Mouse (Mus musculus) spleen, adult 2 months (tissue): ENCODE results near the gene Sec22c. TPM values are rescaled to one million over a fixed set of nuclear protein-coding genes. Genes with fewer than 3 reads are reported as not detected.
A peak's percentile ranks its signal among the peaks of the same experiment; 100 is the strongest.

Experiments used
- DNase-seq, 2 experiments: peaks; one replicate each; pipeline versions ENCODE4 v3.0.0 to v3.0.0-alpha.2; 2012 to 2021; ENCODE audit warnings: low spot score in 2 of 2, low read depth in 1 of 2
- H3K27ac ChIP-seq: fragments of 200-500 bp; 2 replicates; pipeline ENCODE4 v1.5.1; 2012; ENCODE audit warnings: low read length, inconsistent platforms; ENCODE audit not compliant: insufficient read depth
- H3K27me3 ChIP-seq: fragments of 200-500 bp; 2 replicates; pipeline ENCODE4 v1.6.1; 2012; ENCODE audit warnings: mild to moderate bottlenecking, moderate library complexity, low read length, inconsistent platforms; ENCODE audit not compliant: control insufficient read depth, insufficient read depth
- H3K36me3 ChIP-seq: fragments of 200-500 bp; 2 replicates; pipeline ENCODE4 v1.6.1; 2012; ENCODE audit warnings: mild to moderate bottlenecking, low read length, inconsistent platforms; ENCODE audit not compliant: control insufficient read depth, insufficient read depth
- H3K4me1 ChIP-seq: fragments of 200-500 bp; 2 replicates; pipeline ENCODE4 v1.6.1; 2011; ENCODE audit warnings: inconsistent platforms; ENCODE audit not compliant: control insufficient read depth, insufficient read depth, insufficient read length
- H3K4me3 ChIP-seq: fragments of 200-500 bp; 2 replicates; pipeline ENCODE4 v1.5.1; 2011; ENCODE audit warnings: mild to moderate bottlenecking, inconsistent platforms; ENCODE audit not compliant: insufficient read depth, insufficient read length; ENCODE audit errors: extremely low read depth
- CTCF ChIP-seq: fragments of 200-500 bp; IDR thresholded peaks from 2 replicates; pipeline ENCODE4 v1.5.1; 2011; ENCODE audit warnings: mild to moderate bottlenecking, inconsistent platforms; ENCODE audit not compliant: insufficient read depth, insufficient read length, insufficient replicate concordance; ENCODE audit errors: extremely low read depth
- POLR2A ChIP-seq: fragments of 200-500 bp; IDR thresholded peaks from 2 replicates; pipeline ENCODE4 v1.6.1; 2011; ENCODE audit warnings: low read depth, low read length, inconsistent platforms
- WGBS: fragments of 180-500 bp; shearing (Covaris S2); methylation state at CpG from one replicate; pipeline ENCODE4 v1.1.7; 2018; 5-methylcytosine and 5-hydroxymethylcytosine counted together
- polyA plus RNA-seq: library from polyadenylated mRNA; depleted of rRNA; stranded (reverse); fragments of >200 nt; gene quantifications from 2 replicates; pipeline ENCODE4 v1.2.3, GENCODE M21; 2012

The Sec22c gene
- polyA plus RNA-seq, 1 experiment = 10.0 TPM

DNA sequence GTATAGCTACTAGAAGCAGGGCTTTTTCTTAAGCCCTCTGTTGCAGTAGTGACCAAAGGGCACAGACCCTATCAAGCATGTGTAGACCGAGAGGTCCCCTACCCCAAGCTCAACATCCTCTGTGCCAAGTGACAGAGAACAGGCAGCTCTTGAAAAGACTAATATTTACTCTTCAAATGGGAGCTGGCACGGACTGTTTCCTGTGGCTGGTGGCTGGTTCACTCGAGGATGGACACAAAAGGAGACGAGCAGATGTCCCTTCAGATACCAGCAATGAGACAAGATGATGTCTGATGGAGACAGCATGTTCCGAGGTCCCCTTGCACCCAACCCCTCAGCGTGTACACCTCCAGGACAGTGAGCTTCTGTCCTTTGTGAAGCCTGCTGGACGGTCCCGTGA is 27.8 kb downstream of the Sec22c start:
- Histone ChIP-seq H3K4me3 (no peak overlapping the region), H3K27me3 (no peaks in the 10 kb centered on the region), H3K4me1 (peaks cover 52% of the 10 kb centered on the region; the same call in 1 of the 2 replicates), H3K27ac (peak overlapping the region; percentile 80), H3K36me3 (no peaks in the 10 kb centered on the region)
- 39% methylated on average over 8 of the region's 8 CpGs for WGBS
- no peak for DNase-seq
- TF ChIP-seq CTCF (no peak), POLR2A (no peak)

DNA sequence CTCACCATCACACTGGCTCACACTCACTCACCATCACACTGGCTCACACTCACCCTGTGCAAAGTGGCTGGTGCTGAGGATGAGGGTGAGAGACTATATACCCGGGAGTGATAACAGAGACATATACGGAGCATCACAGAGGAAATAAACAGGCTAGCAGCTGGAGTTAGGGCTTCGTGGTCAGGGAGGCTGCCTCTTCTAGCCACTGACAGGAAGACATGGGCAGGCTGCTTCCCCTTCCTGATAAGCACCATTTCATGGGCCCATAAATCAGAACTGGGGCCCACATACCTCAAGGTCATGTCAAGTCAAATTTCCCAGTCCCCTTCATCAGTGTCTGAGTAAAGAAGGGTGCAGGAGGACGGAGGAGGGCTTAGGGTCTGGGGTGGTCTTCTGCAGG is 28.2 kb downstream of the Sec22c start:
- peak overlapping the region; percentile 80 for H3K27ac ChIP-seq
- 12% methylated on average over 4 of the region's 4 CpGs for WGBS

DNA sequence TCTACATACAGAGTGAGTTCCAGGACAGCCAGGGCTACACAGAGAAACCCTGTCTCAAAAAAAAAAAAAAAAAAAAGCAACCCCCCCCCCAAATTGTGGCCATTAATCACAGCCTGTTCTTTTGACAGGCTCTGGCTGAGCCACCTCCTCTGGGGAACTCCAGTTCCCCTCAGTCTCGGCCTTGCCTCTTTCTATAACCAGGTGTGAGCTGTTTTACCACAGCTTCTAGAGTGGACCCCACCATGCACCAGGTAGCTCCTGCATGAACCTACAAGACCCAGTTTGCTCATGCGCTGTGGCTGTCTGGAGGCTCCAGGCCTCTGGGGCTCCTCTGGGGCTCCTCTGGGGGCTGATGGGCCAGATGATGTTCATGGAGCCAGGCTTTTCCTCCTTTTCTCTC is 29.7 kb downstream of the Sec22c start:
- no peak for DNase-seq
- TF ChIP-seq POLR2A (no peak), CTCF (no peak)
- H3K4me1 ChIP-seq = peaks cover 41% of the 10 kb centered on the region; the same call in 1 of the 2 replicates
- WGBS = 31% methylated on average over 2 of the region's 2 CpGs
- H3K4me3 ChIP-seq = peak overlapping the region; percentile 55
- peak overlapping the region; percentile 84 for H3K27ac ChIP-seq
- H3K36me3 ChIP-seq = no peaks in the 10 kb centered on the region
- no peaks in the 10 kb centered on the region for H3K27me3 ChIP-seq

More for the DNA sequence above, 28.2 kb downstream of the Sec22c start:
- Histone ChIP-seq H3K27me3 (no peaks in the 10 kb centered on the region), H3K4me1 (peaks cover 50% of the 10 kb centered on the region; the same call in 1 of the 2 replicates), H3K36me3 (no peaks in the 10 kb centered on the region), H3K4me3 (no peak overlapping the region; the same call in 1 of the 2 replicates)
- TF ChIP-seq CTCF (no peak), POLR2A (no peak)
- DNase-seq = no peak

DNA sequence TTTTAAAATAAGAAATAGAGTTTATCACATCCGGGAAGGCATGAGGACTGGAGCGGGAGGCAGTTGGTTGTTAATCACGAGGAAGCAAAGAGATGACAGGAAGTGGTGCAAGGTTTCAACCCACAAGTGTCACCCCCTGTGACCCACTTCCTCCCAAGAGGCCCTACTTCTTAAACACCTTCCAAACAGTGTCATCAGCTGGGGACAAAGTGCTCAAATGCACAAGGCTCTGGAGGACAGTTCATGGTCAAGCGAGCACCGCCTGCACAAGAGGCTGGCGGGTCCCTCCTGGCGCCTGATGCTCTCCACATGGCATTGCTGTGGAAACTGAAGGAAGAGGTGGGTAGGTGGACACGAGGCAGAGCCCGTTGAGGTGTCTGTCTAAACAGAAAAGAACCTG is 30.3 kb downstream of the Sec22c start:
- WGBS = 12% methylated on average over 9 of the region's 9 CpGs
- TF ChIP-seq POLR2A (peak; percentile 51; the same call in 1 of the 2 replicates), CTCF (no peak)
- Histone ChIP-seq H3K27me3 (no peaks in the 10 kb centered on the region), H3K4me3 (peak overlapping the region; percentile 55), H3K27ac (peak overlapping the region; percentile 84), H3K4me1 (peaks cover 41% of the 10 kb centered on the region; the same call in 1 of the 2 replicates), H3K36me3 (no peaks in the 10 kb centered on the region)
- peak; percentile 77 to 92 for DNase-seq

DNA sequence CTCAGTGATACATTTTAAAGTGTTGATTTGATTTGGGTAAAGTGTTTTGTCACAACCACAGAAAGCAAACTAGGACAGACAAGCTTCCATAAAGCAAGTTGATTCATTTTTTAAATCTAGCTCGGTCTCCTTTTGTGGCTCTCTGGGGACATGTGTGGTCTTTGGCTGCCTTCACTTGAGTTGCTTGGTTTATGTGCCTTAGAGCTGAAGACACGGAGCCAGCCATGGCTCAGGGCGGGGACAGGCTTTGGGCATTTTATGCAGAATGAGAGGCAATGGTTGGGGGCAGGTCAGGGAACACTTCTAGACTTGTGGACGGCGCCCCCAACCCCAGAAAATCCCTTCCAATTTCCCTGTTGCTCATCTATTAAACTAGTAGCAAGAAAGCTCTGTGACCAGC is 31.6 kb downstream of the Sec22c start:
- 44% methylated on average over 5 of the region's 5 CpGs for WGBS
- TF ChIP-seq CTCF = no peak
- TF ChIP-seq POLR2A = no peak
- no peaks in the 10 kb centered on the region for H3K27me3 ChIP-seq
- H3K36me3 ChIP-seq = no peaks in the 10 kb centered on the region
- peak overlapping the region; percentile 26; the same call in 1 of the 2 replicates for H3K27ac ChIP-seq
- H3K4me1 ChIP-seq = peaks cover 40% of the 10 kb centered on the region
- H3K4me3 ChIP-seq = no peak overlapping the region
- DNase-seq = no peak

DNA sequence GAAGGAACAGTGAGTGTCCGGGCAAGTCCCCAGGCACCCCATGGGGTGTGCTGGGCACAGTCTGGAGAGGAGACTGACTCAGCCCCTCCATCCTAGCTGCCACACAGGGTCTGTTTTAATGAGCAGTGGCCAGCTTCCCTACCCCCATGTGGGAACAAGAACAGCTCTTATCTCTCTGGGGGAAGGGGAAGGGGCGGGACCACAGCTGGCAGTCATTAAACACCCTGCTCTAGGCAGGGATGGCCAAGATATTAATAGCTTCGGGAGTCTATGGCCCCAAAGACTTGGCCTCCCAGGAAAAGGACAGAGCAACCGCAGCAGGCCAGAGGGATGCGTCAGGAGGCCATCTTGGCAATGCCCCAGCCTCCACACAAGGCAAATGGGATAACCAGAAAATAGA is 33.0 kb downstream of the Sec22c start:
- TF ChIP-seq CTCF (no peak), POLR2A (no peak)
- DNase-seq = no peak
- no peaks in the 10 kb centered on the region for H3K27me3 ChIP-seq
- no peak overlapping the region for H3K4me3 ChIP-seq
- H3K4me1 ChIP-seq = peaks cover 31% of the 10 kb centered on the region
- 53% methylated on average over 5 of the region's 5 CpGs for WGBS
- H3K36me3 ChIP-seq = no peaks in the 10 kb centered on the region
- no peak overlapping the region for H3K27ac ChIP-seq

DNA sequence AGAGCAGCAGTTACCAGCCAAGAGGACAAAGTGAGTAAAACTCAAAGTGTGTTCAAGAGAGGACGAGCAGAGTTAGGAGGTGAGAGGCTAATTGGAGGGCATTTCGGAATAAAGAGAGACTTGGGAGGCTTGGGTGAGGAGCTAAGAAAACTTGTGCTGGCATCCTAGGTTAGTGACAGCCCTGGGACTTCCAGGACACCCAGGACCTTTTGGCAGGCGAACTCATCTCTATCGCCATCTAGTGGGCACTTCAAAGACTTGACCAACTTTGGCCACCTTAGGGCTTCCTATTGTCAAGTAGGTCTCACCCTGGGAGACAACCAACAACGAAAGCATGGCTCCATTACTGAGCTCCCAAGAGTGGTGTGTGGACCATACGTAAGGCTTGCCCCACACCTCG is 34.0 kb downstream of the Sec22c start:
- H3K4me1 ChIP-seq = peaks cover 21% of the 10 kb centered on the region
- H3K27me3 ChIP-seq = no peaks in the 10 kb centered on the region
- H3K4me3 ChIP-seq = no peak overlapping the region
- H3K27ac ChIP-seq = no peak overlapping the region
- peak in 1 of 2 experiments; percentile 36 for DNase-seq
- TF ChIP-seq POLR2A (no peak), CTCF (peak; percentile 36; the same call in 1 of the 2 replicates)
- WGBS = 41% methylated on average over 7 of the region's 7 CpGs
- no peaks in the 10 kb centered on the region for H3K36me3 ChIP-seq
